Comparison of ENCODE assay signal across 8 mouse cellular contexts in the genomic region with DNA sequence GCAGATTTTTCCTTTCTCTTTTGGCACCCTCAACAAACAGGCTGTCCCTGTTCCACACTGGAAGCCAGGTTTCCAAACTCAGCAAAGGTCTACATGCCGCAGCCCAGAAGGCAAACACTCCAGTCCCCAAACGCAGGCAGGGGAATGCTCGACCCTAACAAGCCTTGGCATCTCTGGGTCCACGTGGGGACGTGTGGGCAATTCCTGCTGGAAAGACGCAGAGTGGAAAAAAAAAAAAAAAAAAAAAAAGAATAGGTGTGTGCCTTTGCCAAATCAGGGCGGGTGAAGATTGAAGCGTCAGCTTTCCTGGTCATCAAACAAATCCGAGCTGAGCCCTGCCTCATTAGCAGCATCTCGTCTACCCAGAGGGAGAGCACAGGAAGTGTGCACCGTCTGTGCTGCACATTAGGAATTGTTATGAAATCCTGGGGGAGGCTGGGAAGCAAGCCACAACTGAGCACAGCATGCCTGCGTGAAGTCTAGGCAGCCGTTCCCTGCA.
DNase-seq lines count a peak whose midpoint lies in the region; ATAC-seq lines count a peak whose summit lies in the region.

No protein-coding gene starts in this region.

- DNase-seq in right cerebral cortex, adult 18-20 months: peak; percentile 66
- DNase-seq in right cerebral cortex, postnatal 4 days: no peak
- peak; percentile 13 for DNase-seq in forelimb bud, embryonic 11.5 days (ENCODE audit: low read depth, low spot score)
- DNase-seq in layer of hippocampus, postnatal 14 days (ENCODE audit: low spot score in 2 of 2): peak; percentile 69 to 89
- peak; percentile 1 for DNase-seq in lung, postnatal 25 days (ENCODE audit: low spot score)
- DNase-seq in MN1 (ENCODE audit: low spot score): no peak

- no peak for ATAC-seq in monocyte, adult 5-6 weeks (replicated peaks; ENCODE audit: insufficient number of reproducible peaks, low FRiP score, low TSS enrichment, poor library complexity, severe bottlenecking)
- ATAC-seq in granulocyte monocyte progenitor cell, adult 5-6 weeks (replicated peaks; ENCODE audit: poor library complexity, severe bottlenecking): no peak

Comparison
In these comparisons a context has a peak if more than half of its experiments do, and no peak if none do; other contexts are left out.
1. DNase-seq: peak in right cerebral cortex, adult 18-20 months (single experiment), forelimb bud, embryonic 11.5 days (single experiment), layer of hippocampus, postnatal 14 days (2 of 2) and lung, postnatal 25 days (single experiment); none in right cerebral cortex, postnatal 4 days (single experiment) and MN1 (single experiment).